Mouse (Mus musculus) midbrain, postnatal 0 days (tissue): ENCODE results near the gene Ap1b1. TPM values are rescaled to one million over a fixed set of nuclear protein-coding genes. Genes with fewer than 3 reads are reported as not detected.

Experiments
- ATAC-seq: fragments of 200-750 bp; cut with Nextera tagmentation; 2 replicates; pipeline ENCODE4 v1.8.0; 2017; ENCODE audit warnings: moderate number of reproducible peaks, mild to moderate bottlenecking, moderate TSS enrichment, moderate library complexity; ENCODE audit not compliant: low FRiP score
- DNase-seq: peaks from one replicate; pipeline ENCODE4 v3.0.0-alpha.2; 2015; ENCODE audit warnings: low spot score
- H3K27ac ChIP-seq: fragments of 300-500 bp; sonication (generic); 2 replicates; pipeline ENCODE4 v1.5.1; 2014; ENCODE audit warnings: low read depth, mild to moderate bottlenecking, low read length, mixed read lengths
- H3K27me3 ChIP-seq: fragments of 300-500 bp; sonication (generic); 2 replicates; pipeline ENCODE4 v1.6.1; 2014; ENCODE audit warnings: low read length, control low read depth, mixed read lengths; ENCODE audit not compliant: insufficient read depth
- H3K36me3 ChIP-seq: fragments of 300-500 bp; sonication (generic); 2 replicates; pipeline ENCODE4 v1.6.1; 2014; ENCODE audit warnings: low read length, control low read depth, mixed read lengths; ENCODE audit not compliant: insufficient read depth
- H3K4me1 ChIP-seq: fragments of 300-500 bp; sonication (generic); 2 replicates; pipeline ENCODE4 v1.6.1; 2014; ENCODE audit warnings: mild to moderate bottlenecking, control low read depth, antibody characterized with exemption, low read length, mixed read lengths; ENCODE audit not compliant: insufficient read depth
- H3K4me2 ChIP-seq: fragments of 300-500 bp; sonication (generic); 2 replicates; pipeline ENCODE4 v1.6.1; 2014; ENCODE audit warnings: low read depth, mild to moderate bottlenecking, low read length, mixed read lengths; ENCODE audit not compliant: poor library complexity, severe bottlenecking
- H3K4me3 ChIP-seq: fragments of 300-500 bp; sonication (generic); 2 replicates; pipeline ENCODE4 v1.5.1; 2014; ENCODE audit warnings: low read depth, mild to moderate bottlenecking, low read length, moderate library complexity
- H3K9ac ChIP-seq: fragments of 300-500 bp; sonication (generic); replicated peaks from 2 replicates; pipeline ENCODE4 v1.6.1; 2014; ENCODE audit warnings: mild to moderate bottlenecking, low read length, moderate library complexity, mixed read lengths; ENCODE audit not compliant: poor library complexity, severe bottlenecking
- H3K9me3 ChIP-seq: fragments of 300-500 bp; sonication (generic); 2 replicates; pipeline ENCODE4 v1.6.1; 2016; ENCODE audit warnings: low read length, control low read depth
- CTCF ChIP-seq: IDR thresholded peaks from 2 replicates; pipeline ENCODE4 v1.5.1; 2016; ENCODE audit warnings: antibody characterized with exemption, mild to moderate bottlenecking
- WGBS: fragments of 180-500 bp; shearing (Covaris S2); extraction: QIAGEN DNeasy Blood & Tissue Kit; methylation state at CpG from one replicate; pipeline ENCODE4 v1.1.7; 2014; 5-methylcytosine and 5-hydroxymethylcytosine counted together
- polyA plus RNA-seq: library from polyadenylated mRNA; unstranded; fragments of >200 nt; fragmentation: Nextera tagmentation; extraction: Ambion mirVana; gene quantifications from 2 replicates; pipeline ENCODE4 v1.2.1, GENCODE M21; 2015
- total RNA-seq: library from RNA; depleted of rRNA; stranded (reverse); fragments of >200 nt; gene quantifications from 2 replicates; pipeline ENCODE4 v1.2.3, GENCODE M21; 2014

Ap1b1 gene
- total and polyA plus RNA-seq, 2 experiments from 2014 or later, result 94.8 to 122 TPM

- WGBS, result 85% methylated on average over 2 of the region's 2 CpGs
- peaks cover 6% of the 10 kb centered on the region; the same call in 1 of the 2 replicates for H3K4me1 ChIP-seq
- no peaks in the 10 kb centered on the region for H3K9me3 ChIP-seq
- DNase-seq (no peak), ATAC-seq (no peak)
- TF ChIP-seq CTCF, result no peak
- H3K36me3 ChIP-seq, result 0 out of 2 replicates have a peak, but pooled peaks cover 3% of the 10 kb centered on the region
- no peak overlapping the region for H3K4me3 ChIP-seq
- H3K4me2 ChIP-seq, result no peak overlapping the region
- no peak overlapping the region for H3K9ac ChIP-seq
- no peaks in the 10 kb centered on the region for H3K27me3 ChIP-seq
- no peak overlapping the region for H3K27ac ChIP-seq
Measured at GRCm38 (mm10) chr11:4992471-4992870, 5.8 kb downstream of the Ap1b1 start.

- DNase-seq (no peak), ATAC-seq (no peak)
- WGBS, result 89% methylated on average over 3 of the region's 3 CpGs
- H3K9ac ChIP-seq, result no peak overlapping the region
- H3K9me3 ChIP-seq, result no peaks in the 10 kb centered on the region
- no peak overlapping the region for H3K4me2 ChIP-seq
- no peak for TF ChIP-seq CTCF
- no peaks in the 10 kb centered on the region for H3K4me1 ChIP-seq
- H3K27ac ChIP-seq, result no peak overlapping the region
- H3K27me3 ChIP-seq, result no peaks in the 10 kb centered on the region
- peaks cover 8% of the 10 kb centered on the region; the same call in 1 of the 2 replicates for H3K36me3 ChIP-seq
- H3K4me3 ChIP-seq, result no peak overlapping the region
Measured at GRCm38 (mm10) chr11:4995676-4996075, 9.1 kb downstream of the Ap1b1 start.

GRCm38 (mm10) chr11:4996621-4997199 lies 10.1 kb downstream of the Ap1b1 start:
- H3K4me2 ChIP-seq, result no peak overlapping the region
- H3K9me3 ChIP-seq, result no peaks in the 10 kb centered on the region
- peaks cover 8% of the 10 kb centered on the region; the same call in 1 of the 2 replicates for H3K36me3 ChIP-seq
- no peak overlapping the region for H3K9ac ChIP-seq
- DNase-seq (peak; percentile 27), ATAC-seq (no peak)
- 90% methylated on average over 5 of the region's 5 CpGs for WGBS
- no peaks in the 10 kb centered on the region for H3K27me3 ChIP-seq
- no peaks in the 10 kb centered on the region for H3K4me1 ChIP-seq
- no peak overlapping the region for H3K27ac ChIP-seq
- no peak for TF ChIP-seq CTCF
- H3K4me3 ChIP-seq, result no peak overlapping the region

- no peak for TF ChIP-seq CTCF
- 54% methylated on average over 3 of the region's 3 CpGs for WGBS
- no peak for DNase-seq
Measured at GRCm38 (mm10) chr11:4998352-4998751, 11.7 kb downstream of the Ap1b1 start.

DNA sequence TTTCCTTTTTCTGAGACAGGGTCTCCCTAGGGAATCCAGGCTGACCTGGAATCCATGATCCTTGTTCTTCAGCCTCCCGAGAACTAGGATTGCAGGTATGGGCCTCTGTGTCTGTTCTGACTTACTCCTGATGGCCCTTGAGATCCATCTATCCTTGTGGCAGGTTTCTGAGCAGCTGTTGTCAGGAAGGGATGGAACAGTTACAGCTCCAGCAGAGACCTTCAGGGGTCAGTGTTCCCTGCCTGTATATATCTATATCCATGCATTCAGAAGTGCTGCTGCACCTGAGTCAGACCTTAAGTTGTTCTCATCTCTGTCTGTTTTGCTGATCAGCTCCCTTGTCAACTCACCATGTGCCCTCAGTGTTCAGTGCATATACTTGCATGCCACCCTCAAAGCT lies 12.1 kb downstream of the Ap1b1 start:
- WGBS, result 76% methylated on average over 1 of the region's 1 CpGs
- no peak for ATAC-seq

More at GRCm38 (mm10) chr11:4998352-4998751, 11.7 kb downstream of the Ap1b1 start:
- no peak overlapping the region for H3K4me3 ChIP-seq
- no peak overlapping the region for H3K9ac ChIP-seq
- no peak overlapping the region for H3K4me2 ChIP-seq
- H3K4me1 ChIP-seq, result no peaks in the 10 kb centered on the region
- no peaks in the 10 kb centered on the region for H3K9me3 ChIP-seq
- H3K27me3 ChIP-seq, result no peaks in the 10 kb centered on the region
- H3K27ac ChIP-seq, result no peak overlapping the region; the same call in 1 of the 2 replicates
- ATAC-seq, result no peak
- H3K36me3 ChIP-seq, result peaks cover 12% of the 10 kb centered on the region; the same call in 1 of the 2 replicates

GRCm38 (mm10) chr11:5000241-5000640 lies 13.6 kb downstream of the Ap1b1 start:
- DNase-seq (no peak), ATAC-seq (no peak)
- Histone ChIP-seq H3K27me3 (no peaks in the 10 kb centered on the region), H3K9me3 (no peaks in the 10 kb centered on the region), H3K9ac (no peak overlapping the region), H3K4me1 (no peaks in the 10 kb centered on the region), H3K36me3 (peaks cover 12% of the 10 kb centered on the region; the same call in 1 of the 2 replicates), H3K4me3 (no peak overlapping the region), H3K4me2 (no peak overlapping the region), H3K27ac (no peak overlapping the region)
- TF ChIP-seq CTCF, result no peak
- 90% methylated on average over 1 of the region's 1 CpGs for WGBS

More for the DNA sequence above, 12.1 kb downstream of the Ap1b1 start:
- no peaks in the 10 kb centered on the region for H3K9me3 ChIP-seq
- no peak overlapping the region for H3K4me3 ChIP-seq
- no peaks in the 10 kb centered on the region for H3K27me3 ChIP-seq
- DNase-seq, result no peak
- peaks cover 12% of the 10 kb centered on the region; the same call in 1 of the 2 replicates for H3K36me3 ChIP-seq
- no peak overlapping the region for H3K9ac ChIP-seq
- no peak for TF ChIP-seq CTCF
- H3K4me2 ChIP-seq, result no peak overlapping the region
- no peaks in the 10 kb centered on the region for H3K4me1 ChIP-seq
- H3K27ac ChIP-seq, result no peak overlapping the region
